ENCODE assay signal across 26 mouse cellular contexts in genomic region chr17:29425345-29425744, GRCm38 (mm10).
"Had no signal": no experiment of that assay in that cellular context is flagged by ENCODE, and none has a peak within 500 bp of the region (broad histone marks: within the 10 kb centered on the region; RNA-seq: fewer than 3 reads in every experiment).

No protein-coding gene starts in this region.

- H3K36me3 ChIP-seq: heart, embryonic 10.5 days; heart, embryonic 12.5 days; hindbrain, embryonic 10.5 days; hindbrain, embryonic 12.5 days; intestine, embryonic 15.5 days; kidney, embryonic 15.5 days; limb, embryonic 12.5 days; liver, embryonic 12.5 days had no signal

- H3K4me1 ChIP-seq: hindbrain, embryonic 12.5 days had no signal

- H3K9me3 ChIP-seq: heart, embryonic 10.5 days; heart, embryonic 12.5 days; hindbrain, embryonic 12.5 days; intestine, embryonic 15.5 days; kidney, embryonic 15.5 days; limb, embryonic 12.5 days; liver, embryonic 12.5 days had no signal

- H3K4me2 ChIP-seq: heart, embryonic 12.5 days; hindbrain, embryonic 12.5 days; hindbrain, embryonic 14.5 days; intestine, embryonic 15.5 days; kidney, embryonic 15.5 days; limb, embryonic 12.5 days; liver, embryonic 12.5 days had no signal

- H3K27ac ChIP-seq: gastrocnemius, adult 2 months; heart, embryonic 10.5 days; hindbrain, embryonic 10.5 days; hindbrain, embryonic 12.5 days; hindbrain, embryonic 14.5 days; intestine, embryonic 15.5 days; kidney, embryonic 15.5 days; kidney, postnatal 0 days; limb, embryonic 12.5 days; liver, embryonic 12.5 days; liver, embryonic 14.5 days had no signal

- DNase-seq: gastrocnemius, adult 2 months; gastrocnemius, postnatal 10 days; gastrocnemius, postnatal 25 days; heart, postnatal 10 days; heart, postnatal 4 days; kidney, adult 2 months; kidney, adult 9 months; kidney, postnatal 14 days; kidney, postnatal 36 days; layer of hippocampus, adult 9-11 months; layer of hippocampus, postnatal 36 days; left cerebral cortex, postnatal 4 days had no signal

- ATAC-seq: hindbrain, embryonic 16.5 days; inflammation-experienced regulatory T-cells, adult 6 months; intestine, embryonic 15.5 days; intestine, postnatal 0 days; liver, embryonic 12.5 days had no signal

- H3K27me3 ChIP-seq: heart, embryonic 12.5 days; hindbrain, embryonic 12.5 days; intestine, embryonic 15.5 days; kidney, embryonic 15.5 days; limb, embryonic 12.5 days had no signal

- H3K9ac ChIP-seq: heart, embryonic 12.5 days; hindbrain, embryonic 12.5 days; hindbrain, embryonic 14.5 days; intestine, embryonic 15.5 days; kidney, embryonic 15.5 days; limb, embryonic 12.5 days; liver, embryonic 12.5 days; liver, embryonic 14.5 days had no signal

- H3K4me3 ChIP-seq: gastrocnemius, adult 2 months; heart, embryonic 10.5 days; heart, embryonic 12.5 days; hindbrain, embryonic 10.5 days; hindbrain, embryonic 12.5 days; intestine, embryonic 15.5 days; kidney, embryonic 15.5 days; limb, embryonic 12.5 days; liver, embryonic 12.5 days had no signal
